Mouse (Mus musculus): Measurements from ENCODE around the gene Swap70.
A peak's percentile ranks its signal among the peaks of the same experiment; 100 is the strongest.

Swap70 gene

DNA sequence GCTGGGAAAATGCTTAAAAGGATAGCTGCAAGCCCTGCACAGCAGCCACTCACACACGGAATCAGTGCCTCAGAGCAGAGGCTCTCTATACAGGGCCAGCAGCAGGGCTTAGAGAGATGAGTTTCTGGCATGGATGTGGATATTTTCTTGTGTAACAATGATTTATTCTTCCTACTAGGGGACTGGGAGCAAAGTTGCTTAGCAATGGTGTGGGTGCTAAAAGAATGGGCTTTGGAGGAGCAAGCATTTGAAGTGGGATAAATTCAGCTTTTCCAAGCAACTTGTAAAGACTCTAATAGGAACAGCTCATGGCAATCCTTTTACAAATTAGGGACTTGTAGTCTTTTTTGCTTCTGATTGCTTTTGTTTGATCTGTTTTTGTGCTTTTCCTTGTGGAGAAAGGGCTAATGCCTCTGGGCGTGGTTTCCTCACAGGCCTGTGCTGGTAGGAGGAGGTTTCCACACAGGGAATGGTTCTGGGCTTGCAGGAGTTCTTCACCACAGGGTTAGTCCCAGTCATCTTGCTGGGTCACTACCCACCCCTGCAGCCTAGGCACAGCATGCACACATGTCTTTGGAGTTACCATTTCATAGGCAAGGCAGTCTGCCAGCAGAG lies 16.4 kb downstream of the Swap70 start:
- DNase-seq (ENCODE audit: low read depth in 1 of 2, low spot score in 2 of 2): no peak

GRCm38 (mm10) chr7:110239590-110239989 lies 18.1 kb downstream of the Swap70 start:
- DNase-seq (ENCODE audit: low read depth in 1 of 2, low spot score in 2 of 2): no peak

- no peak for DNase-seq (ENCODE audit: low read depth in 1 of 2, low spot score in 2 of 2)
Observed at GRCm38 (mm10) chr7:110241472-110242289, 20.2 kb downstream of the Swap70 start.

GRCm38 (mm10) chr7:110242290-110242581 lies 20.7 kb downstream of the Swap70 start:
- DNase-seq (ENCODE audit: low read depth in 1 of 2, low spot score in 2 of 2): no peak

DNA sequence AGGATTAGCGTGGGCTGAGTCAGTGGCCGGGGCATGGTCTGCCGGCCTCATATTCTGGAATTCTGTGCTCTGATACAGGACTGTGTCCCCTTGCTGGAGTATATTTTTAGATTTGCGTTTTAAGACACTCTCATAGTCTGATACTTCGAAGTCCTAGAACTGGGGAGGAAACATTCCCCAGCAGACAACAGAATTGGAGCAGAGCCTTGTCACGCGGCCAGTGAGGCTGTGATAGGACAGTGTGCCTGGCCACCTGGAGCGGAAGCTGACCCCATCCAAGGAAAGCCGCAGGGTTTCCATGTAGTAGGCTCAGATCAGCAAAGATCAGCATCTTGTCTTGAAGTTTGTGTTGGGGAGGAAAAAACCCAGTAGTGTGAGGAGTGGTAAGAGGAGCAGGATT lies 23.6 kb downstream of the Swap70 start:
- DNase-seq (ENCODE audit: low read depth in 1 of 2, low spot score in 2 of 2): no peak

GRCm38 (mm10) chr7:110246526-110246925 lies 25.0 kb downstream of the Swap70 start:
- no peak for DNase-seq (ENCODE audit: low read depth in 1 of 2, low spot score in 2 of 2)

GRCm38 (mm10) chr7:110247801-110248200 lies 26.3 kb downstream of the Swap70 start:
- no peak for DNase-seq (ENCODE audit: low read depth in 1 of 2, low spot score in 2 of 2)

DNA sequence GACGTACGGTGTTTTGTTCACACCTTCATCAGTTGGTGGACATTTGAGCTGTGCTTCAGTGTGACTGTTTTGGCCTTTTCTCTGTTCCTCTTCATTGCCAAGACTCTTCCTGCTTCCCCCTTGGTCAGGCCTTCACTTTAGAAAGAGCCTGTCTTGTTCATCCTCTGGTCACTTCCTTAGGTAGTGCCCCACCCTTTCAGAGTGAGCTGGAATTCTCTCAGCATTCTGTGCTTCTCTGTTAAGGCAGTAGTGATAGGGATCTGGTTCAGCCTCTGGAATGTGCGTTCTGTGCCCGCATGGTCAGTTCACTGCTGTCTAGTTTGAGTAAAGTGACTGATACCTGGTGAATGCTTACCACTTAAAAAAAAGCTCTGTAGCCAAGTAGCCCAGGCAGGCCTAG lies 27.2 kb downstream of the Swap70 start:
- DNase-seq (ENCODE audit: low read depth in 1 of 2, low spot score in 2 of 2): no peak

DNA sequence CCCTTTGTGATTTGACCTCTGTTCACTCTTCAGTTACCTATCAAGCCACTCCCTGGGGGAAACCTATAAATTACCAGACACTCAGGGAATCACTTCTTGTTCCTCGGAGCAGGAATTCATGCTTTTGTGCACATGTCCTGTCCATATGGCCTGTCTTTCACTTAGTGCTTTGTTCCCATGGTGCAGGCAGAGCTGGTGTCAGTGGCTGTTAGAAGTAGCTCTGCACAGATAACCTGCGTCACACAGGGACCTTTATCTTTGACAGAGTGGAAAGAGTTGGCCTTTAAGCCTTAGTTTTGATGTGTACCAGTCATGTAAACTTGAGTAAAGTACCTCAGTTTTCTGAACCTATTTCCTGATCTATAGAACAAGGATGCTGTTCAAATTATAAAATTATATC lies 32.4 kb downstream of the Swap70 start:
- no peak for DNase-seq (ENCODE audit: low read depth in 1 of 2, low spot score in 2 of 2)

DNA sequence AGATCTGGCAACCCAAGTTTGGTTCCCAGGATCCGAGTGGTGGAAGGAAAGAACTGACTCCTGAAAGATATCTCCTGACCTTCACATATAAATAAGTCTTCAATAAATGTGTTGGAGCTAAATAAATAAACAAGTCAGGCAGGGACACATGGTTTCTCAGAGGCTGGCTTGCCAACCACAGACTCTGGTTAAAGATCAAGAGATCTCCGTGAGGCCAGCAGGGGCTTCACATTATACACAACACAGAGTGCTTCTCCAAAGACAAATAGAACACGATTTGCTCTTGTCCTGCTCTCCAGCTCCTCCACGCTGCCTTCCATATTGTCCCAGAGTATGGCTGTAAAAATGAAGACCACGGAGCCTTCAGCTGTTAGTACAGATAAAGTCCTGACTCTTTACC lies 32.9 kb downstream of the Swap70 start:
- no peak for DNase-seq (ENCODE audit: low read depth in 1 of 2, low spot score in 2 of 2)

GRCm38 (mm10) chr7:110257059-110257458 lies 35.5 kb downstream of the Swap70 start:
- no peak for DNase-seq (ENCODE audit: low read depth in 1 of 2, low spot score in 2 of 2)

DNA sequence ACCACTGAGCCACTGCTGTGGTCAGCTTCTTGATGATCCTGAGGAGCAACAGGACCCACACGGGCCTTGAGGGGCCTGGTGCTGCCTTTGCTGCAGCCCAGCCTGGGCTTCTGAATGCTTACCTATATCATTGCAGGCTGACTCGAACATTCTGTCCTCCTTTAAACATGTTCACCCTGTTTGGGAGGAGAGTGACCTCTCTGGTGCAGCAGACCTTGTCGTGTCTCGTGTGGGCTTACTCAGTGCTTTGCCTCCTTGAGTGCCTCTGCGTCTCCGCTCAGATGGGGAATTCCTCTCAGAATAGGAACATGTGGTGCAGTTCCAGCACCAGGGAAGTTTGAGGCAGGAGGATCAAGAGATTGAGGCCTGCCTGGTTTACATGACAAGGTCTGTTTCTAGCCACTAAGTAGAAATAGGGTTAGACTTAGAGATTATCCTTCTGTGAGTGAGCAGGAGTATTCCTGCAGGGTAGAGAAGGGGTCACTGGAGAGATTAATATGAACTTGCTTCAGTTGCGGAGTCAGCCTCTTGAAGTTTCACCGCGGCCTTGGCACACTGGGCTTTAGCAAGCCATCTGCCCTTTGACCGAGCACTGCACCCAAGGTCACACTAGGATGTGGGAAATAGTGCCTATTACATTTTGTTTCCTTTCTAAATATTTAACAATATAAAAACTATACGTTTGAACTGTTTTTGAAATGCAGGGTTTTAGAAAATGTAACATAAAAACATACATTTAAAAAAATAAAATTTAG lies 36.9 kb downstream of the Swap70 start:
- DNase-seq (ENCODE audit: low read depth in 1 of 2, low spot score in 2 of 2): no peak

- DNase-seq (ENCODE audit: low read depth in 1 of 2, low spot score in 2 of 2): no peak
Observed at GRCm38 (mm10) chr7:110259966-110260711, 38.6 kb downstream of the Swap70 start.

DNA sequence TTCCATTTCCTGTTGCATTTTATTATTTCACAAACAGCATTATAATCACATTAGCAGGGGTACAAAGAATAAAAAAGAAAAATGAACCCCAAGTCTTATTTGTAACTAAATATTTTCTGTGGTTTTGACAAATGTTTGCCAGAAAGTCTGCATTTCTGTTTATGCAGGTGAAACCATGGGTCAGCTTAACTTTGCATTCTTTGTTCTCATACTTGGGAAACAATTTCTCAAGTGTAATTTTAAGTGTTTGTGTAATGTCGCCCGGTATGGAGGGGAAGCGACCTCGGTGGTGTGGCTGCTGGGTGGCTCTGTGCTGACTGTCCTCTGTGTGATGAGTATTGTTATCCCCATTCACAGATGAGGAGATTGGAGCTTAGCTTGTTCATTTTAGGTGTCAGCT lies 40.3 kb downstream of the Swap70 start:
- no peak for DNase-seq (ENCODE audit: low read depth in 1 of 2, low spot score in 2 of 2)

- no peak for DNase-seq (ENCODE audit: low read depth in 1 of 2, low spot score in 2 of 2)
Observed at GRCm38 (mm10) chr7:110262661-110263060, 41.1 kb downstream of the Swap70 start.

GRCm38 (mm10) chr7:110263474-110263873 lies 42.0 kb downstream of the Swap70 start:
- no peak for DNase-seq (ENCODE audit: low read depth in 1 of 2, low spot score in 2 of 2)

DNA sequence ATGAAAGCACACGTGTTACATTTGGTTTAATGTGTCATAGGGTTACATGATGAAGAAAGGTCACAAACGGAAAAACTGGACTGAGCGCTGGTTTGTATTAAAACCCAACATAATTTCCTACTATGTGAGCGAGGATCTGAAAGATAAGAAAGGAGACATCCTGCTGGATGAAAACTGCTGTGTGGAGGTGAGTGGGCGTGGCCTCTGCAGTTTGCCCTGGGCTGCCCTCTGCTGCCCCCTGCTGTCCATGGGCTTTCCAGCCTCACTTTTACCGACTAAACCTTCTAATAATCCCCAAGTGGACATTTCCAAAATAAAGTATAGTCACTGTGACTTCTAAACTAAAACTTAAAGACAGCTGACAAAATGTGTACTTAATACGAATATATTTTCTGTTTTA lies 44.3 kb downstream of the Swap70 start:
- peak; percentile 65 to 79 for DNase-seq (ENCODE audit: low read depth in 1 of 2, low spot score in 2 of 2)

GRCm38 (mm10) chr7:110267014-110267413 lies 45.5 kb downstream of the Swap70 start:
- DNase-seq (ENCODE audit: low read depth in 1 of 2, low spot score in 2 of 2): no peak

GRCm38 (mm10) chr7:110267994-110268393 lies 46.5 kb downstream of the Swap70 start:
- DNase-seq (ENCODE audit: low read depth in 1 of 2, low spot score in 2 of 2): no peak

DNA sequence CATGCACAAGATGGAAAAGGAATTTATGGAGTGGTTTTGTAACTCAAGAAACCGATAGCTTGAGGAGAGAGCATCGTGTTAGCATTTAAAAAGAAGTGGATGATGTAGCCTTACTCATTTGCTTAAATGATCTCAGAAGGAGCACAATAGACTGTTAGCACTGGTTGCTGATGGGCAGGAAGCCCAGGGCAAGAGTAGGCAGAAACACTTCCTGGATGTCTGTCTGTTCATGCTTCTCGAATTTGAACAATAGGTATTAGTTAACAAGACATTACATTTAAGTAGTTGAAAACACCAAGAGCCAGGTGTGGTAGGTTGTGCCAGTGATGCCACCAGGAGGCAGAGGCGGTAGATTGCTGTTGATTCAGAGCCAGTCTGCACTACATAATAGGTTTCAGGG lies 47.0 kb downstream of the Swap70 start:
- no peak for DNase-seq (ENCODE audit: low read depth in 1 of 2, low spot score in 2 of 2)

DNA sequence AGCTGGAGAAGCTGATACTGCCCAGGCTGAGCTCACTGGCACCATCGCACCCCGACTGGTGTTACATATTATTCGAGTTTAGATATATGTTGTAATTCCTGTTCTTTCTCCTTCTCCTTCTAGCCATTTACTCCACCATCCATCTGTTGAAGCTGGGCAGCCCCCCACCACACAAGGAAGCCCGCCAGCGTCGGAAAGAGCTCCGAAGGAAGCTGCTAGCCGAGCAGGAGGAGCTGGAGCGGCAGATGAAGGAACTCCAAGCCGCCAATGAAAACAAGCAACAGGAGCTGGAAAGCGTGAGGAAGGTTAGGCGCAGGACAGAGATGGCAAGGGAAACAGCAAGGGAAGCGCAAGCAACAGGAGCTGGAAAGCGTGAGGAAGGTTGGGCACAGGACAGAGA lies 48.3 kb downstream of the Swap70 start:
- no peak for DNase-seq (ENCODE audit: low read depth in 1 of 2, low spot score in 2 of 2)

- DNase-seq (ENCODE audit: low read depth in 1 of 2, low spot score in 2 of 2): no peak
Observed at GRCm38 (mm10) chr7:110270455-110270854, 48.9 kb downstream of the Swap70 start.

Data from monocyte, adult 2 months (primary cell).